Mouse (Mus musculus): Measurements from ENCODE around the gene Cyp4f14. TPM values are rescaled to one million over a fixed set of nuclear protein-coding genes. Genes with fewer than 3 reads are reported as not detected.
"Not testable (repeated sequence)": the region's sequence is repeated elsewhere in the genome, so short reads cannot be mapped to it uniquely, and the experiment has no call there.

Cyp4f14 gene
- polyA plus RNA-seq, 1 experiment from 2014 or later = not detected

DNA sequence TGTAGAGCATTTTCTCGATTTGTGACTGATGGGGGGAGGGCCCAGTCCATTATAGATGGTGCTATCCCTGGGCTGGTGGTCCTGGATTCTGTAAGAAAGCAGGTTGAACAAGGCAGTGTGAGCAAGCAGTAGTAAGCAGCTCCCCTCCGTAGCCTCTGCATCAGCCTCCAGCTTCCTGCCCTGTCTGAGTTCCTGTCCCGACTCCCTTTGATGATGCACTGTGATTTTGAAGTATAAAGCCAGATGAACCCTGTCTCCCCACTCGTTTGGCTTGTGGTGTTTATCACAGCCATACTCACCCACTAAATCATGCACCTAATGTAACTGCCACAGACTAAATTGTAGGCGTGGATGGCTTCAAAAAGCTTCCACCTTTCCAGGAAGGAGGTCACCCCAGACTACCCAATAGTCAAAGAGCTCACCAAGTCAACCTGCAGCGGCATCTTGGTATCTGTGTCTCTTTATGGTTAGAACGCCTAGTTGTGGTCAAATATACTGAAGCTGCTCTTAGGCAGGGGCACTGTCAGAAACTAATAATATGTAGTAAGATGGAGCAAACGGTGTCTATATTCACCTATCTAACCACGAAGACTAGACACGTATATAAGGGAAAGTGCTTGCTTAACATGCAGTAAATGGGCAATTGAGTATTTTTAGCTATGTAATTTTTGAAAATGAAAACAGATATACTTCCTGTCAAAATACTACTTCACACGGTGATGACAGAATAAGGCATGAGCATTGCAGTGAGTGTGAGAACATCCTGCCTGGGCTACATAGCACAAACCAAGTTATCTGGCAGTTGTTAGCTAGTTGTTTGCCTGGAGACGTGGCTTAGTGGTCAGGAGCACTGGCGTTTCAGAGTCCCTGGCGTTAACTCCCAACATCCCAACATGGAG lies 36.6 kb downstream of the Cyp4f14 start:
- Histone ChIP-seq H3K4me2 (ENCODE audit: low read length) (no peak overlapping the region), H3K4me1 (ENCODE audit: control insufficient read depth, insufficient read depth, low read length) (no peaks in the 10 kb centered on the region), H3K9me3 (replicated peaks; ENCODE audit: control insufficient read depth, low read length) (no peaks in the 10 kb centered on the region), H3K36me3 (ENCODE audit: control insufficient read depth, insufficient read depth, low read length) (peaks cover 48% of the 10 kb centered on the region), H3K4me3 (ENCODE audit: low read depth, low read length) (no peak overlapping the region), H3K27me3 (replicated peaks; ENCODE audit: control insufficient read depth, insufficient read depth, low read length) (no peaks in the 10 kb centered on the region), H3K27ac (ENCODE audit: low read depth, low read length) (no peak overlapping the region), H3K9ac (ENCODE audit: low read length) (no peak overlapping the region)
- no peak for ATAC-seq
- 93% methylated on average over 14 of the region's 14 CpGs for WGBS
- DNase-seq (ENCODE audit: low spot score) = no peak

- no peaks in the 10 kb centered on the region for H3K4me1 ChIP-seq (ENCODE audit: control insufficient read depth, insufficient read depth, low read length)
- no peak overlapping the region for H3K4me3 ChIP-seq (ENCODE audit: low read depth, low read length)
- no peak overlapping the region for H3K4me2 ChIP-seq (ENCODE audit: low read length)
- ATAC-seq = no peak
- WGBS = 91% methylated on average over 11 of the region's 11 CpGs
- no peaks in the 10 kb centered on the region for H3K9me3 ChIP-seq (replicated peaks; ENCODE audit: control insufficient read depth, low read length)
- no peaks in the 10 kb centered on the region for H3K27me3 ChIP-seq (replicated peaks; ENCODE audit: control insufficient read depth, insufficient read depth, low read length)
- H3K27ac ChIP-seq (ENCODE audit: low read depth, low read length) = no peak overlapping the region
- H3K36me3 ChIP-seq (ENCODE audit: control insufficient read depth, insufficient read depth, low read length) = peaks cover 35% of the 10 kb centered on the region
- no peak overlapping the region for H3K9ac ChIP-seq (ENCODE audit: low read length)
- DNase-seq (ENCODE audit: low spot score) = no peak
Observed at GRCm38 (mm10) chr17:32878773-32879172, 38.4 kb downstream of the Cyp4f14 start.

- H3K27me3 ChIP-seq (replicated peaks; ENCODE audit: control insufficient read depth, insufficient read depth, low read length) = no peaks in the 10 kb centered on the region
- no peaks in the 10 kb centered on the region for H3K4me1 ChIP-seq (ENCODE audit: control insufficient read depth, insufficient read depth, low read length)
- WGBS = 14% methylated on average over 22 of the region's 22 CpGs
- H3K9me3 ChIP-seq (replicated peaks; ENCODE audit: control insufficient read depth, low read length) = no peaks in the 10 kb centered on the region
- no peak overlapping the region for H3K27ac ChIP-seq (ENCODE audit: low read depth, low read length)
- H3K4me2 ChIP-seq (ENCODE audit: low read length) = no peak overlapping the region
- H3K36me3 ChIP-seq (ENCODE audit: control insufficient read depth, insufficient read depth, low read length) = peaks cover 23% of the 10 kb centered on the region
- H3K4me3 ChIP-seq (ENCODE audit: low read depth, low read length) = no peak overlapping the region
- no peak overlapping the region for H3K9ac ChIP-seq (ENCODE audit: low read length)
- no peak for DNase-seq (ENCODE audit: low spot score)
- ATAC-seq = no peak
Observed at GRCm38 (mm10) chr17:32877471-32878171, 39.5 kb downstream of the Cyp4f14 start.

DNA sequence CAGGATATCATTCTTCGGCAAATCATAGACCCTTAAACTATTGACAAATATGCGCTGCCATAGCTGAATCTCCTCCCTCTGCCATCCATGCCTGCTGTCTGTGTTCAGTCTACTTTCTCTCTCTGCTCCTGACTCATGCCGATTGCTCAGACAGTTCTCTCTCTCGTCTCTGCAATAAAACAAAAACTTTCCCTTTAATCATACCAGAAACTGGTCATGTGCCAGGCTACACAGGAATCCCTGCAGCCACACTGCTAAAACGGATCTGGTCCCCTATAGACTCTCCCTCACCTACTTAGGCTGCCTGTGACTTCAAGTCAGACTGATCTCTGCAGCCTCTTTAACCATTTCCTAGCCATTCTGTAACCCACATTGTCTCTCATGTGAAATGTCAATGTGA lies 44.4 kb downstream of the Cyp4f14 start:
- H3K9ac ChIP-seq (ENCODE audit: low read length) = no peak overlapping the region
- no peak overlapping the region for H3K4me2 ChIP-seq (ENCODE audit: low read length)
- no peak for DNase-seq (ENCODE audit: low spot score)
- H3K27me3 ChIP-seq (replicated peaks; ENCODE audit: control insufficient read depth, insufficient read depth, low read length) = no peaks in the 10 kb centered on the region
- no peak overlapping the region for H3K27ac ChIP-seq (ENCODE audit: low read depth, low read length)
- no peak for ATAC-seq
- no peaks in the 10 kb centered on the region; the same call in 1 of the 2 replicates for H3K9me3 ChIP-seq (replicated peaks; ENCODE audit: control insufficient read depth, low read length)
- 71% methylated on average over 5 of the region's 5 CpGs for WGBS
- no peaks in the 10 kb centered on the region for H3K4me1 ChIP-seq (ENCODE audit: control insufficient read depth, insufficient read depth, low read length)
- H3K36me3 ChIP-seq (ENCODE audit: control insufficient read depth, insufficient read depth, low read length) = no peaks in the 10 kb centered on the region
- no peak overlapping the region for H3K4me3 ChIP-seq (ENCODE audit: low read depth, low read length)

DNA sequence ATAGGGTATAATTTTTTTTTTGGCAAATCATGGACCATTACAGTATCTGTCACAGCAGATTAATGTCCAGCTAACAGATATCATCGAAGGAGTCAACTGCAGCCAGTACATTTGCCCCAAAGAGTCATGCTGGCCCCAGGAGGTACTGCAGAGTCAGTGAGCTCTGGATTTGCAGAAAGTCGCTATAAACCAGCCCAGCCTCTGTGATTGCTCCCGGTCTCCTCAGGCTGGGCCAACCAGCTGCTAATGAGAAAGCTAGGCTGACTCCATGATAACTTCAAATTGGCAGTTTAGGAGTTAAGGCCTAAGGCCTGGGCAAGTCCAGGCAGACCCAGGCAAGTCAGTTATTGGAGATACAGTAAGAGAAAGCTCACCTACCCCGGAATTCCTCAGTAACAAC lies 45.1 kb downstream of the Cyp4f14 start:
- no peak for DNase-seq (ENCODE audit: low spot score)
- WGBS = 89% methylated on average over 4 of the region's 4 CpGs

DNA sequence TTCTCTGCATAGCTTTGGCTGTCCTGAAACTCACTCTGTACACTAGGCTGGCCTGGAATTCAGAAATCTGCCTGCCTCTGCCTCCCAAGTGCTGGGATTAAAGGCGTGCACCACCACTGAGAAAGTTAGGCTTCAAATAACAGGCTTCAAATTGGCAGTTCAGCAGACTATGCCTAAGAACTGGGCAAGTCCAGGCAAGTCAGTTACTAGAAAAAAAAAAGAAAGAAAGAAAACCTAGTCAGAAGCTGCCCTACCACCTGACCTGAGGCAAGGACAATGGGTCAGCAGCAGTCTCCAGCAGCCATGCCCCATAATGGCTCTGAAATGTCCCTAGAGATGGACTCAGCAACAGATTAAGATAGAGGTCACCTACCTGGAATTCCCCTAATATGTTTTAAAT lies 45.7 kb downstream of the Cyp4f14 start:
- H3K36me3 ChIP-seq (ENCODE audit: control insufficient read depth, insufficient read depth, low read length) = no peaks in the 10 kb centered on the region
- ATAC-seq (no peak), DNase-seq (ENCODE audit: low spot score) (no peak)
- no peak overlapping the region for H3K9ac ChIP-seq (ENCODE audit: low read length)
- H3K4me1 ChIP-seq (ENCODE audit: control insufficient read depth, insufficient read depth, low read length) = no peaks in the 10 kb centered on the region
- no peaks in the 10 kb centered on the region for H3K27me3 ChIP-seq (replicated peaks; ENCODE audit: control insufficient read depth, insufficient read depth, low read length)
- WGBS = 100% methylated on average over 1 of the region's 1 CpGs
- H3K4me3 ChIP-seq (ENCODE audit: low read depth, low read length) = no peak overlapping the region
- H3K4me2 ChIP-seq (ENCODE audit: low read length) = no peak overlapping the region
- no peak overlapping the region for H3K27ac ChIP-seq (ENCODE audit: low read depth, low read length)
- H3K9me3 ChIP-seq (replicated peaks; ENCODE audit: control insufficient read depth, low read length) = no peaks in the 10 kb centered on the region; the same call in 1 of the 2 replicates

More for the DNA sequence above, 45.1 kb downstream of the Cyp4f14 start:
- Histone ChIP-seq H3K9me3 (replicated peaks; ENCODE audit: control insufficient read depth, low read length) (no peaks in the 10 kb centered on the region; the same call in 1 of the 2 replicates), H3K27me3 (replicated peaks; ENCODE audit: control insufficient read depth, insufficient read depth, low read length) (no peaks in the 10 kb centered on the region), H3K4me2 (ENCODE audit: low read length) (no peak overlapping the region), H3K36me3 (ENCODE audit: control insufficient read depth, insufficient read depth, low read length) (no peaks in the 10 kb centered on the region), H3K4me1 (ENCODE audit: control insufficient read depth, insufficient read depth, low read length) (no peaks in the 10 kb centered on the region), H3K4me3 (ENCODE audit: low read depth, low read length) (no peak overlapping the region), H3K27ac (ENCODE audit: low read depth, low read length) (no peak overlapping the region), H3K9ac (ENCODE audit: low read length) (no peak overlapping the region)
- ATAC-seq = no peak

- H3K4me2 ChIP-seq (ENCODE audit: low read length); DNase-seq (ENCODE audit: low spot score); H3K9me3 ChIP-seq (replicated peaks; ENCODE audit: control insufficient read depth, low read length); H3K27me3 ChIP-seq (replicated peaks; ENCODE audit: control insufficient read depth, insufficient read depth, low read length); H3K27ac ChIP-seq (ENCODE audit: low read depth, low read length); H3K36me3 ChIP-seq (ENCODE audit: control insufficient read depth, insufficient read depth, low read length); H3K9ac ChIP-seq (ENCODE audit: low read length); H3K4me1 ChIP-seq (ENCODE audit: control insufficient read depth, insufficient read depth, low read length); ATAC-seq; H3K4me3 ChIP-seq (ENCODE audit: low read depth, low read length): not testable (repeated sequence)
- WGBS = 60% methylated on average over 4 of the region's 7 CpGs
Observed at GRCm38 (mm10) chr17:32867266-32867665, 49.9 kb downstream of the Cyp4f14 start.

GRCm38 (mm10) chr17:32856713-32857112 lies 60.4 kb downstream of the Cyp4f14 start:
- not testable (repeated sequence) for H3K9ac ChIP-seq (ENCODE audit: low read length); ATAC-seq; H3K27ac ChIP-seq (ENCODE audit: low read depth, low read length); H3K9me3 ChIP-seq (replicated peaks; ENCODE audit: control insufficient read depth, low read length); H3K4me3 ChIP-seq (ENCODE audit: low read depth, low read length); H3K27me3 ChIP-seq (replicated peaks; ENCODE audit: control insufficient read depth, insufficient read depth, low read length); H3K4me1 ChIP-seq (ENCODE audit: control insufficient read depth, insufficient read depth, low read length); H3K4me2 ChIP-seq (ENCODE audit: low read length); H3K36me3 ChIP-seq (ENCODE audit: control insufficient read depth, insufficient read depth, low read length); DNase-seq (ENCODE audit: low spot score)
- 60% methylated on average over 3 of the region's 6 CpGs for WGBS

Data from forebrain, embryonic 14.5 days (tissue).